Mouse (Mus musculus) ovary, adult 2 months (tissue): ENCODE measurements around the gene Slc16a11. TPM values are rescaled to one million over a fixed set of nuclear protein-coding genes. Genes with fewer than 3 reads are reported as not detected.

Source experiments
- polyA plus RNA-seq: library from polyadenylated mRNA; depleted of rRNA; stranded (reverse); fragments of >200 nt; gene quantifications from 2 replicates; pipeline ENCODE4 v1.2.3, GENCODE M21; 2012; rRNA removed

Slc16a11 gene
- polyA plus RNA-seq, result 33.1 and 52.2 TPM in 2 replicates

GRCm38 (mm10) chr11:70212423-70212822, at the start of gene Slc16a11:
TSS of gene Slc16a11 (plus strand) at chr11:70212752.

GRCm38 (mm10) chr11:70220731-70221602, 8.4 kb downstream of the Slc16a11 start, which contains the start of gene Slc16a13:
TSS of gene Slc16a13 (minus strand) at chr11:70221064.

GRCm38 (mm10) chr11:70229260-70230010, 16.9 kb downstream of the Slc16a11 start, which contains the start of gene Bcl6b:
TSS of gene Bcl6b (minus strand) at chr11:70229798.

GRCm38 (mm10) chr11:70237457-70238167, 25.1 kb downstream of the Slc16a11 start, which contains the start of gene 0610010K14Rik:
TSS of gene 0610010K14Rik (minus strand) at chr11:70237914.

GRCm38 (mm10) chr11:70239541-70240279, 27.2 kb downstream of the Slc16a11 start, which contains the start of the genes Gm21988 and Rnasek:
TSS of gene Gm21988 (minus strand) at chr11:70239830.
TSS of gene Rnasek (minus strand) at chr11:70239842.

GRCm38 (mm10) chr11:70254931-70255531, 42.5 kb downstream of the Slc16a11 start, which contains the start of gene Alox12:
TSS of gene Alox12 (minus strand) at chr11:70255353.

Other genes with a start within 250 kb of the Slc16a11 start
- 32.6 and 38.7 TPM in 2 replicates for gene Cldn7, start 248.0 kb upstream of the Slc16a11 start, polyA plus RNA-seq
- 99.3 and 120 TPM in 2 replicates for gene Ctdnep1, start 231.6 kb upstream of the Slc16a11 start, polyA plus RNA-seq
- 60.0 and 74.1 TPM in 2 replicates for gene Elp5, start 230.2 kb upstream of the Slc16a11 start, polyA plus RNA-seq
- gene Gabarap, start 221.6 kb upstream of the Slc16a11 start, polyA plus RNA-seq, result 406 and 430 TPM in 2 replicates
- gene Phf23, start 217.0 kb upstream of the Slc16a11 start, polyA plus RNA-seq, result 18.6 and 19.8 TPM in 2 replicates
- gene Dvl2, start 212.2 kb upstream of the Slc16a11 start, polyA plus RNA-seq, result 30.5 and 32.6 TPM in 2 replicates
- gene Acadvl, start 197.3 kb upstream of the Slc16a11 start, polyA plus RNA-seq, result 70.9 and 79.8 TPM in 2 replicates
- gene Dlg4, start 195.8 kb upstream of the Slc16a11 start, polyA plus RNA-seq, result 35.0 and 35.2 TPM in 2 replicates
- gene Asgr1, start 158.7 kb upstream of the Slc16a11 start, polyA plus RNA-seq, result 4.9 and 5.0 TPM in 2 replicates
- 2.4 and 2.6 TPM in 2 replicates for gene Asgr2, start 120.1 kb upstream of the Slc16a11 start, polyA plus RNA-seq
- gene Mgl2, start 82.4 kb upstream of the Slc16a11 start, polyA plus RNA-seq, result 6.0 and 6.3 TPM in 2 replicates
- gene Clec10a, start 56.6 kb upstream of the Slc16a11 start, polyA plus RNA-seq, result 6.2 and 8.4 TPM in 2 replicates
- 13.6 and 14.5 TPM in 2 replicates for gene Slc16a13, start 8.3 kb downstream of the Slc16a11 start, polyA plus RNA-seq
- 7.9 and 11.3 TPM in 2 replicates for gene Bcl6b, start 17.0 kb downstream of the Slc16a11 start, polyA plus RNA-seq
- 74.4 and 91.7 TPM in 2 replicates for gene 0610010K14Rik, start 25.2 kb downstream of the Slc16a11 start, polyA plus RNA-seq
- 7.1 and 9.5 TPM in 2 replicates for gene Gm21988, start 27.1 kb downstream of the Slc16a11 start, polyA plus RNA-seq
- 168 and 203 TPM in 2 replicates for gene Rnasek, start 27.1 kb downstream of the Slc16a11 start, polyA plus RNA-seq
- gene Alox12, start 42.6 kb downstream of the Slc16a11 start, polyA plus RNA-seq, result 6.0 and 6.8 TPM in 2 replicates
- 15.1 and 21.8 TPM in 2 replicates for gene Alox12e, start 109.9 kb downstream of the Slc16a11 start, polyA plus RNA-seq
- 24.3 and 28.5 TPM in 2 replicates for gene Alox15, start 139.3 kb downstream of the Slc16a11 start, polyA plus RNA-seq
- 32.7 and 36.4 TPM in 2 replicates for gene Pelp1, start 197.3 kb downstream of the Slc16a11 start, polyA plus RNA-seq
- 35.9 and 49.5 TPM in 2 replicates for gene Arrb2, start 219.9 kb downstream of the Slc16a11 start, polyA plus RNA-seq
- 21.2 and 24.3 TPM in 2 replicates for gene Med11, start 239.2 kb downstream of the Slc16a11 start, polyA plus RNA-seq
- gene Zmynd15, start 246.7 kb downstream of the Slc16a11 start, polyA plus RNA-seq, result 8.7 and 9.5 TPM in 2 replicates
- gene Cxcl16, start 247.2 kb downstream of the Slc16a11 start, polyA plus RNA-seq, result 37.7 and 41.1 TPM in 2 replicates